Mouse (Mus musculus): ENCODE measurements around the gene Tpcn1.
"Not testable (repeated sequence)": the region's sequence is repeated elsewhere in the genome, so short reads cannot be mapped to it uniquely, and the experiment has no call there.

Gene Tpcn1

GRCm38 (mm10) chr5:120507311-120507710 is 81.2 kb downstream of the Tpcn1 start:
- DNase-seq: no peak

DNA sequence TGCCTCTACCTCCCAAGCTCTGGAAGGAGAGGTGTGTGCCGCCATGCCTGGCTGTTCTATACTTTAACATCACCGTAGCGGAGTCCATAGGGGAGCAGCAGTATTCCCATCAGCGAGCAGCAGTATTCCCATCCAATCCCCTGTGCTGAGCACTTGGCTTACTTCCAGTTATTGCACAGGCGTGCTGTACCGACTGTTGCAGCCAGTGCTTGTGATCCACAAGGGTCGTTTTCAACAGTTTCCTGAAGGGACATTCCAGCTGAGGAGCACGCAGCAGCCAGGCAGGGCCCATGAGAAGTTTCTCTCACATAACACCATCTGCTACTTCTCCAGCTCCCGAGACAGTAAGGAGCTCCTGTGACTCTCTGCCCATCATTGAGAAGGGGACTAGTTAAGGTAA is 82.0 kb downstream of the Tpcn1 start:
- DNase-seq: no peak

- DNase-seq: no peak
These were observed 82.7 kb downstream of the Tpcn1 start for GRCm38 (mm10) chr5:120505781-120506180.

DNA sequence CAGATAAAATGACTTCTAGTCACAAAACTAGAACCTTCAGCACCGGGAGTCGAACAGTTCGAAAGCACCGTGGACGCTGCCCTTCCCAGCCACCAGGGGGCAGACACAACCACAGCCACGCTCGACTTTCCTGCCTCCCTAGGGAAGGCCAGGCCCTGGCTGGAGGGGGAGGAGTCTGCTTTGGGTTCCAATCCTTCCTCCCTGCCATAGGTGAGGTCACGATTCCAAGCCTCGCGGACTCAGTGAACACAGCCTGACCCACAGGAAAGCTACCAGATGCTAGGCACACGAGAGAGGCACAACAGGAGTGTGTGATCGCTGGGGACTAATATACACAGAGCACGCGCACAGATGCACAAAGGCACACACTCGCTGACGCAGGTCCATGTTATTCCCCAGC is 83.1 kb downstream of the Tpcn1 start:
- DNase-seq: peak; percentile 87

DNA sequence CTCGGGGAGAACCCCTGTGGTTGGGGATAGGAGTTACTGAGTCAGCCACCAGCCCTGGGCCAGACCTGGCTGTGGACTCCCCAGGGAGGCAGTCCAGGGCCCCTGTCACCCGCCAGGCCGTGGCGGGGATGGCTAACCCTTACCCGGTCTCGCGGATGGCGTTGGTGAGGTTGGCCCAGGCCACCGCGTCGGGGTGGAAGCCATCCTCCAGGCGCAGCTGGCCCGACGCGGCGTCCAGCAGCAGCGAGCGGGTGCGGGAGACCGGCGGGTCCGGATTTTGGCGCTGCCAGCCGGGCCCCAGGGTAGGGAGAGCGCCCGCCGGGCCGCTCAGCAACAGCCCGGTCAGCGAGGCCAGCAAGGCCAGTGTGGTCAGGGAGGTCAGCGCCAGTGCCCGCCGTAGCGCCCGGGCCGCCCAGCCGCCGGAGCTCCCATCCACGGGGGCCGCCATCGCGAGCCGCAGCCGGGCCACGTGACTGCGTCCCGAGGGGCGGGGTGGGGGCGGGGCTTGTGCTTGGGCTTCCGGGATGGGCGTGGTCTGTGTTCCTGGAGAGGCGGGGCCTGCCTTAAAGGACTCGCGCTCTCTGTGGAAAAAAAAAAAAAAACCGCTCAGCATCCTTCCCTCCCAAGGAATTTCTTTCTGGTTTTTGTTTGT is 85.2 kb downstream of the Tpcn1 start, which contains the start of gene Plbd2:
TSS of gene Plbd2 (minus strand) at position 482 of the 652 bp plus-strand sequence.
- DNase-seq: peak; percentile 80

GRCm38 (mm10) chr5:120502675-120503143 is 85.8 kb downstream of the Tpcn1 start:
- no peak for DNase-seq

- peak; percentile 68 for DNase-seq
These were observed 86.3 kb downstream of the Tpcn1 start for GRCm38 (mm10) chr5:120502147-120502621.

GRCm38 (mm10) chr5:120500609-120501008 is 87.9 kb downstream of the Tpcn1 start:
- DNase-seq: not testable (repeated sequence)

DNA sequence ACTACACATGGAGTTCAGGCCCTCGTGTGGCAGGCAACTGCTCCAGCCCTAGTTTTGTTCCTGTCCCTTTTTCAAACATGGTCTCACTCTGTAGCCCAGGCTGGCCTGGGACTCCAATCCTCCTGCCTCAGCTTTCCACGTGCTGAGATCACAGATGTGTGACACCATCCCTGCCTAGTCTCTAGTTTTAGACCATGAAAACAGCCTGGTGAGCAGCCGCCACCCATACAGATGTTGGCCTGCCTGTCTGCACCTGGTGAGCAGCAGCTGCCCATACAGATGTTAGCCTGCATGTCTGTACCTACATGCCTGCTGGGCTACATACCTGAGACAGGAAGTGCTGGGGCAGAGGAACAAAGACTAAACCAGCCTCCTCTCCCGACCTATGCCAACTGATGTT is 89.3 kb downstream of the Tpcn1 start:
- no peak for DNase-seq

DNA sequence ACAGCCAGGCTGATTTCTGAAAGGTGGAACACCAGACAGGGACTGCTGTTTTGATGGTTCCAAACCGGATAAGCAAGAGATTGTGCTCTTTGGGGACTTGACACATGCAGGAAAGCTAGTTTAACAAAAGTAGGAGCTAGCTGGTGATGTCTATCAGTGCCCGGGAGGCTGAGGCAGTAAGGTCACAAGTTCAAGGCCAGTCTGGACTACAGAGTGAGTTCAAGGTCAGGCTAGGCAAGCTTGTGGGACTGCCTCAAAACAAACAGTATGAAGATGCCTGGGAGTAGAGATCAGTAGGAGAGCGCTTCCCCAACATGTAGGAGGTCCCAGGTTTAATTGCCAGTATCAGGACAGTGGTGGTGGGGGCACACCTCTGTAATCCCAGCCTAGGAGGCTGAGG is 91.4 kb downstream of the Tpcn1 start:
- no peak for DNase-seq

GRCm38 (mm10) chr5:120495703-120496226 is 92.7 kb downstream of the Tpcn1 start:
- DNase-seq: no peak

DNA sequence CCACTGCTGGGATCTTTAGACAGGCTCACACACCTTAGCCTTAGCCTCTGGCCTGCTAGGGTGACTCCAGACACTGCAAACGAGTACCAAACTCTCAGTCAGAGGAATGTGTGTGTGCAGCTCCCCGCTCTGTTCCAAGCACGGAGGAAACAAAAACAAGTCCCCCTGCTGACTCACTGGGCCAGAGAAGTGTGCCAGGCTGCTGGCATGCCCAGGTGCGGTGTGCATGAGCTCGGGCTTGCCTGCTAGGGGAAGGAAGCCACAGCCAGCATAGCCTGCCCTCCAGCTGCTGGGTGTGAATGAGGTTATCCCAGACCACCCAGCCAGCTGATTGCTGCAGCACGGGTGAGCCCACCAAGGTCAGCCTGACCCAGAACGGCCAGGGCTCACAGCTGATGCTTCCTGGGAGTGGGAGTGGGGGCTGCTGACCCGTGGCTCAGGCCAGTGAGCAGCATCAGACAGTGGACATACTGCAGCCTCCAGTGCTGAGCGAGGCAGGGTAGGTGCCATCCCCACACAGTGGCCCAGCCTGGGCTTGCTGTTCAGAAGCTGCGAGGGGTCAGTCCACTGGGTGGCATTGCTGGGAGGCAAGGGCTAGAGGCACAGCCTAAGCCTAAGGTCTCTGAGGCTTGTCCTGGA is 93.3 kb downstream of the Tpcn1 start:
- no peak for DNase-seq

DNA sequence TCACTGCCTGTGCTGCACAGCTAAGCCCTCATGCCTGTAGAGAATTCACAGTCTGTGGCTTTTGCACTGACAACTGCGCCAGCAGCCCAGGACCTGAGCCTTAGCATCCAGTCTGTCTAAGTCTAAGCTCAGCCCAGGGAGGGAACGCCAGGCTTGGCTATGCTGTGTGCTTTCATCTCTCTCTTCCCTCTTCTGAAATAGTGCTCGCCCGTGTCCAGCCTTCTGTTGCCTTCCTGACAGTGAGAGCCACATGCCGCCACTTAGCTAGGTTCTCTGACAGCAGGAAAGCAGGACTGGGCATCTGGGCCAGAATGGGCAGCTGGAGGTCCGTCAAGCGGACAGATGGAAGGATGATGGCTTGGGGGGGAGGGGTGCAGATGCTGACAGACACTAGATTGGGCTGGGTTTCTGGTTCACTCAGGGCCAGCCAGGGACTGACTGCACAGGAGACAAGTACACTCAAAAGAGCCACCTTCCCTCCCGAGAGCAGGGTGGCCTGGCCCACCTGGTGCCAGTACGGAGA is 94.5 kb downstream of the Tpcn1 start:
- DNase-seq: no peak

DNA sequence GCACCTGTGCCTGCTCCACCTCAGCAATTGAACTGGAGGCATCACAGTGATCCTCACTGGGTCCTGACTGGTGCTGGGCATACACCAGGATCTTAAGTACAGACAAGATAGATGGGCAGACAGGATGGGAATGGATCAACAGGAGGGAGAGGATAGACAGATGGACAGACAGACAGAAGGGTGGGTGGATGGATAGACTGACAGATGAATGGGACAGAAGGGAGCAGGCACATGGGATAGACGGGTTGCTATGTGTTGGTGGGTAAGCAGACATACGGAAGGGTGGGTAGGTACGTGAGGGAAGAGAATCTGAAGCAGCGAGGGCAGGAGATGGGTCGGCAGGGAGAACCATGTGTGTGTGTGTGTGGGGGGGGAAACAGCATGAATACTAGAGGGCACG is 95.0 kb downstream of the Tpcn1 start:
- no peak for DNase-seq

DNA sequence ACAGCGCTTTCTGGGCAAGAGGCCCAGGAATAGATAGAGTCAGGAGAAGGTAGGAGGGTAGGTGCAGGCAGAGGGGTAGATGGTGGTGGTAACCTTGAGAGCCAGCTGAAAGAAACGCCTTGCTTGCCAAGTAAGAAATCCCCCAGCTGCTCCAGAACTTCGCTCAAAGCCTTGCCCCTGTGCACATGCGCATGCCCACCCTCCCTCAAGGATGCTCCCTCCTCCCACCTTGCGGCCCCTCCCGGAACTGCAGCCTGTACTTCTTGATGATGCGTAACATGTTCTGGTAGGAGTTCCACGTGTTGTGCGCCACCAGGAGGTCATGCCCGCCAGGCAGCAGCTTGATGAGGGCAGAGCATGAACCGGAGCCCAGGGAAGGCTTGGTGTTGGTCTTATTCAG is 96.0 kb downstream of the Tpcn1 start:
- no peak for DNase-seq

DNA sequence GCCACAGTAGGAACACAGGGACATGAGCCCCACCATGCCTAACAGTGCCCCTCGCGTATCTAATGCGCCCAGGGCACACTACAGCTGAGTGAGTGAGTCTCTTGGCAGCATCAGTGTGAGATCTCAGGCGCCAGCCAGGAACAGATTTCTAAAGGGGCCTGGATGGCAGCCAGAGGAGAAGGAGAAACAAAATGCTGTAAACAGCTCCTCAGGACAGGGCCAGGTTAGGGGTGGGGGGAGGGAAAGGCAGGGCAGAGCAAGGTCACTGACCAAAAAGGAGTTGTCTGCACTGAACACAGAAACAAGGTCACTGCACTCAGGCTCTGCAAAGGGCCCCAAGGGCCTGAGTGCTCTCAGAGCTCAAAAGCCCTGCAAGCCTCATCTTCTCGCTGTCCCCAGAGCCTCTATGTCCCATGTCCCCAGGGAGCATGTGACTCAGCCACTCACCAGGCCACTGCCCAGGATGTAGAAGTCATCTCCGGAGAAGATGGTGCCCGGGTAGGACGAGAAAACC is 97.7 kb downstream of the Tpcn1 start:
- DNase-seq: peak; percentile 71

GRCm38 (mm10) chr5:120487844-120488243 is 100.6 kb downstream of the Tpcn1 start:
- DNase-seq: no peak
